Mouse (Mus musculus): ENCODE results near the gene Asic2. TPM values are rescaled to one million over a fixed set of nuclear protein-coding genes. Genes with fewer than 3 reads are reported as not detected.

Asic2 gene
- polyA plus RNA-seq, 1 experiment from 2014 or later: not detected

- H3K9ac ChIP-seq (replicated peaks): no peak overlapping the region
- DNase-seq (no peak), ATAC-seq (no peak)
- no peak overlapping the region for H3K4me3 ChIP-seq (ENCODE audit: low read depth, low read length)
- TF ChIP-seq EP300 (IDR thresholded peaks at IDR 0.05; ENCODE audit: low read depth) (no peak), CTCF (IDR thresholded peaks at IDR 0.05; ENCODE audit: low read depth) (no peak)
- WGBS (ENCODE audit: insufficient replicate concordance): 25% methylated on average over 7 of the region's 7 CpGs
- H3K4me2 ChIP-seq (ENCODE audit: low read depth, low read length): no peak overlapping the region
- H3K36me3 ChIP-seq (replicated peaks; ENCODE audit: insufficient read depth, low read length): no peaks in the 10 kb centered on the region
- H3K9me3 ChIP-seq (ENCODE audit: low read length): no peaks in the 10 kb centered on the region
- H3K27me3 ChIP-seq (ENCODE audit: insufficient read depth, low read length): no peaks in the 10 kb centered on the region
- H3K27ac ChIP-seq (ENCODE audit: low read depth): no peak overlapping the region
- H3K4me1 ChIP-seq (ENCODE audit: insufficient read depth): no peaks in the 10 kb centered on the region
Measured at GRCm38 (mm10) chr11:81771195-81771895, 196.9 kb downstream of the Asic2 start.

- H3K4me1 ChIP-seq (ENCODE audit: insufficient read depth): no peaks in the 10 kb centered on the region
- no peak overlapping the region for H3K4me3 ChIP-seq (ENCODE audit: low read depth, low read length)
- TF ChIP-seq CTCF (IDR thresholded peaks at IDR 0.05; ENCODE audit: low read depth) (no peak), EP300 (IDR thresholded peaks at IDR 0.05; ENCODE audit: low read depth) (no peak)
- H3K27me3 ChIP-seq (ENCODE audit: insufficient read depth, low read length): no peaks in the 10 kb centered on the region
- H3K36me3 ChIP-seq (replicated peaks; ENCODE audit: insufficient read depth, low read length): no peaks in the 10 kb centered on the region
- no peak overlapping the region for H3K4me2 ChIP-seq (ENCODE audit: low read depth, low read length)
- ATAC-seq (no peak), DNase-seq (no peak)
- no peaks in the 10 kb centered on the region for H3K9me3 ChIP-seq (ENCODE audit: low read length)
- no peak overlapping the region for H3K9ac ChIP-seq (replicated peaks)
- no peak overlapping the region for H3K27ac ChIP-seq (ENCODE audit: low read depth)
- 60% methylated on average over 5 of the region's 5 CpGs for WGBS (ENCODE audit: insufficient replicate concordance)
Measured at GRCm38 (mm10) chr11:81769691-81770260, 198.5 kb downstream of the Asic2 start.

GRCm38 (mm10) chr11:81768305-81768704, 200.0 kb downstream of the Asic2 start:
- 77% methylated on average over 2 of the region's 2 CpGs for WGBS (ENCODE audit: insufficient replicate concordance)
- no peak for TF ChIP-seq CTCF (IDR thresholded peaks at IDR 0.05; ENCODE audit: low read depth)
- no peak for TF ChIP-seq EP300 (IDR thresholded peaks at IDR 0.05; ENCODE audit: low read depth)

GRCm38 (mm10) chr11:81767781-81768180, 200.5 kb downstream of the Asic2 start:
- Histone ChIP-seq H3K27me3 (ENCODE audit: insufficient read depth, low read length) (no peaks in the 10 kb centered on the region), H3K4me1 (ENCODE audit: insufficient read depth) (no peaks in the 10 kb centered on the region), H3K9ac (replicated peaks) (no peak overlapping the region), H3K4me3 (ENCODE audit: low read depth, low read length) (no peak overlapping the region), H3K27ac (ENCODE audit: low read depth) (no peak overlapping the region), H3K9me3 (ENCODE audit: low read length) (no peaks in the 10 kb centered on the region), H3K4me2 (ENCODE audit: low read depth, low read length) (no peak overlapping the region), H3K36me3 (replicated peaks; ENCODE audit: insufficient read depth, low read length) (no peaks in the 10 kb centered on the region)
- no peak for TF ChIP-seq EP300 (IDR thresholded peaks at IDR 0.05; ENCODE audit: low read depth)
- ATAC-seq (no peak), DNase-seq (no peak)
- 58% methylated on average over 1 of the region's 1 CpGs for WGBS (ENCODE audit: insufficient replicate concordance)

More at GRCm38 (mm10) chr11:81768305-81768704, 200.0 kb downstream of the Asic2 start:
- Histone ChIP-seq H3K9me3 (ENCODE audit: low read length) (no peaks in the 10 kb centered on the region), H3K9ac (replicated peaks) (no peak overlapping the region), H3K4me2 (ENCODE audit: low read depth, low read length) (no peak overlapping the region), H3K4me1 (ENCODE audit: insufficient read depth) (no peaks in the 10 kb centered on the region), H3K4me3 (ENCODE audit: low read depth, low read length) (no peak overlapping the region), H3K36me3 (replicated peaks; ENCODE audit: insufficient read depth, low read length) (no peaks in the 10 kb centered on the region), H3K27ac (ENCODE audit: low read depth) (no peak overlapping the region), H3K27me3 (ENCODE audit: insufficient read depth, low read length) (no peaks in the 10 kb centered on the region)
- no peak for DNase-seq
- ATAC-seq: no peak

GRCm38 (mm10) chr11:81765288-81765687, 203.0 kb downstream of the Asic2 start:
- DNase-seq (no peak), ATAC-seq (no peak)
- Histone ChIP-seq H3K27ac (ENCODE audit: low read depth) (no peak overlapping the region), H3K36me3 (replicated peaks; ENCODE audit: insufficient read depth, low read length) (no peaks in the 10 kb centered on the region), H3K4me2 (ENCODE audit: low read depth, low read length) (no peak overlapping the region), H3K4me1 (ENCODE audit: insufficient read depth) (no peaks in the 10 kb centered on the region), H3K4me3 (ENCODE audit: low read depth, low read length) (no peak overlapping the region), H3K9me3 (ENCODE audit: low read length) (no peaks in the 10 kb centered on the region), H3K27me3 (ENCODE audit: insufficient read depth, low read length) (no peaks in the 10 kb centered on the region), H3K9ac (replicated peaks) (no peak overlapping the region)
- WGBS (ENCODE audit: insufficient replicate concordance): 77% methylated on average over 5 of the region's 5 CpGs
- TF ChIP-seq EP300 (IDR thresholded peaks at IDR 0.05; ENCODE audit: low read depth): no peak
- no peak for TF ChIP-seq CTCF (IDR thresholded peaks at IDR 0.05; ENCODE audit: low read depth)

- ATAC-seq (no peak), DNase-seq (no peak)
- no peak overlapping the region for H3K4me2 ChIP-seq (ENCODE audit: low read depth, low read length)
- no peak for TF ChIP-seq EP300 (IDR thresholded peaks at IDR 0.05; ENCODE audit: low read depth)
- TF ChIP-seq CTCF (IDR thresholded peaks at IDR 0.05; ENCODE audit: low read depth): no peak
- no peaks in the 10 kb centered on the region for H3K27me3 ChIP-seq (ENCODE audit: insufficient read depth, low read length)
- H3K9me3 ChIP-seq (ENCODE audit: low read length): no peaks in the 10 kb centered on the region
- no peaks in the 10 kb centered on the region for H3K4me1 ChIP-seq (ENCODE audit: insufficient read depth)
- H3K4me3 ChIP-seq (ENCODE audit: low read depth, low read length): no peak overlapping the region
- H3K27ac ChIP-seq (ENCODE audit: low read depth): no peak overlapping the region
- 19% methylated on average over 3 of the region's 3 CpGs for WGBS (ENCODE audit: insufficient replicate concordance)
- H3K9ac ChIP-seq (replicated peaks): no peak overlapping the region
- H3K36me3 ChIP-seq (replicated peaks; ENCODE audit: insufficient read depth, low read length): no peaks in the 10 kb centered on the region
Measured at GRCm38 (mm10) chr11:81764778-81765177, 203.5 kb downstream of the Asic2 start.
